Mouse (Mus musculus) olfactory bulb, adult 2 months (tissue): ENCODE data around the gene Gm11627.
"Not testable (repeated sequence)": the region's sequence is repeated elsewhere in the genome, so short reads cannot be mapped to it uniquely, and the experiment has no call there.

ENCODE experiments used
- CTCF ChIP-seq: fragments of 200-500 bp; IDR thresholded peaks from 2 replicates; pipeline ENCODE4 v1.5.1; 2012; ENCODE audit warnings: low read depth, mild to moderate bottlenecking, low read length, moderate library complexity; ENCODE audit not compliant: insufficient read depth
- POLR2A ChIP-seq: fragments of 200-500 bp; IDR thresholded peaks from 2 replicates; pipeline ENCODE4 v1.6.1; 2012; ENCODE audit warnings: mild to moderate bottlenecking, low read depth, low read length, moderate library complexity; ENCODE audit not compliant: insufficient read depth

DNA sequence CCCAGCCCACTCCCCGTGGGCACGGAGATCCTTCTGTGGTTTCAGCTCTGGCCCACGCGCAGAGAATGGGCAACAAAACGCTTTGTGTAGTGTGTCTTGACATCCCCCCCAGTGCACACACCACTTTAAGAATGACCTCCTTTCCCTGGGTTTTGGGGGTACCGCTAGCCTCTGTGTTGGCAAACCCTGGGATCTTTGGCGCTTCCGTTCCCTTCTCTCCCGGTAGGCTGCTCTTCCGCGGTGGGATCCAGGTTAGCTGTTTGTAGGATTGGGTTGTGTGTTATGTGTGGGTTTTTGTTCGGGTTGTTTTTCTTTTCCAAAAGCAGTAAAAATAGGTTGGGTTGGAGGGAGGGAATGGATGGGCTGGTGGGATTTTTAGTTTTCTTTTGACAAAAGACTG, 27.9 kb upstream of the Gm11627 start:
- not testable (repeated sequence) for TF ChIP-seq CTCF, POLR2A
